In the genomic region with DNA sequence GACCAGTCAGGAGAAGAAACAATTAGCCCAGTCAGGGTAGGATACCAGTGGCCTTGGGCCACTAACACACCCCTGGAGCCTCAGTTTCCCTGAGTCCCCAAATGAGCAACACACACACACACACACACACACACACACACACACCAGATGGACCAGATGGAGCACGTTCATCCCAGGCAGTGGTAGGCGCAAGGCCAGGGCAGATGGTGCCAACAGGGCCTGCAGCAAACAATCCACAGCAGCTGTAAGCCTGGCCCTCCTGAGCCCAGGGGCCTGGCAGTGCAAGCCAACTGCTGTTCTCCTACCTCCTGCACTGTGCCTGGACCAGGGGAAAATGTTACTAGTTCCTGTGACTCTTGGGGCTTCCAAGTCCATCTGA, we compare ENCODE assay signal across 12 mouse cellular contexts. TPM values are rescaled to one million over a fixed set of nuclear protein-coding genes. Genes with fewer than 3 reads are reported as not detected.
DNase-seq lines count a peak whose midpoint lies in the region; ATAC-seq and TF ChIP-seq lines count a peak whose summit lies in the region.
"Had no signal": no experiment of that assay in that cellular context is flagged by ENCODE, and none has a peak within 500 bp of the region (broad histone marks: within the 10 kb centered on the region; RNA-seq: fewer than 3 reads in every experiment).

No protein-coding gene starts in this region.

- TF ChIP-seq CTCF in forebrain, postnatal 0 days (IDR thresholded peaks at IDR 0.05; ENCODE audit: low read depth), result no peak

- H3K9me3 ChIP-seq in forebrain, postnatal 0 days (ENCODE audit: low read length), result no peaks in the 10 kb centered on the region
- no peaks in the 10 kb centered on the region for H3K9me3 ChIP-seq in neural tube, embryonic 12.5 days
- H3K9me3 ChIP-seq: heart, embryonic 15.5 days had no signal

- intact Hi-C loops in left cerebral cortex, postnatal 25 days (cut with DNase I), result loop anchor here (2.0 to 5.0 kb wide), 3 partner anchors 133 to 324 kb away; partner anchors contain the start of gene Hpcal1

- peak; percentile 72 for DNase-seq in retina, postnatal 1 day
- no peak for DNase-seq in retina, embryonic 14.5 days (ENCODE audit: low spot score)
- DNase-seq in cerebellum, adult 9-11 months, result peak; percentile 72
- DNase-seq in forebrain, postnatal 0 days, result peak; percentile 52
- DNase-seq in spleen, postnatal 36 days (ENCODE audit: low spot score in 2 of 2), result no peak
- DNase-seq in urinary bladder, postnatal 36 days (ENCODE audit: low spot score in 2 of 2), result no peak
- DNase-seq in left cerebral cortex, postnatal 25 days (ENCODE audit: low spot score in 2 of 2), result no peak
- DNase-seq: adrenal gland, postnatal 14 days; thymus, postnatal 25 days had no signal

- H3K4me1 ChIP-seq in forebrain, postnatal 0 days (ENCODE audit: insufficient read depth), result peaks cover 6% of the 10 kb centered on the region; the same call in 1 of the 2 replicates
- H3K4me1 ChIP-seq in neural tube, embryonic 12.5 days, result peaks cover 11% of the 10 kb centered on the region

- H3K9ac ChIP-seq in forebrain, postnatal 0 days, result no peak overlapping the region
- no peak overlapping the region for H3K9ac ChIP-seq in neural tube, embryonic 12.5 days
- H3K9ac ChIP-seq: heart, embryonic 15.5 days had no signal

- peak overlapping the region; percentile 66 for H3K27ac ChIP-seq in forebrain, postnatal 0 days (ENCODE audit: low read depth, low read length)
- 0 out of 2 replicates have a peak overlapping the region, but pooled peaks have one; percentile 16 for H3K27ac ChIP-seq in neural tube, embryonic 12.5 days
- H3K27ac ChIP-seq: heart, embryonic 15.5 days; kidney, postnatal 0 days had no signal

- no peak overlapping the region for H3K4me2 ChIP-seq in forebrain, postnatal 0 days (ENCODE audit: low read depth)
- no peak overlapping the region for H3K4me2 ChIP-seq in neural tube, embryonic 12.5 days (replicated peaks)

- H3K4me3 ChIP-seq in forebrain, postnatal 0 days (ENCODE audit: low read depth, low read length), result no peak overlapping the region
- no peak overlapping the region for H3K4me3 ChIP-seq in neural tube, embryonic 12.5 days
- H3K4me3 ChIP-seq: heart, embryonic 15.5 days had no signal

- no peaks in the 10 kb centered on the region for H3K27me3 ChIP-seq in forebrain, postnatal 0 days (ENCODE audit: insufficient read depth, low read length)
- H3K27me3 ChIP-seq in neural tube, embryonic 12.5 days (replicated peaks), result no peaks in the 10 kb centered on the region
- H3K27me3 ChIP-seq: heart, embryonic 15.5 days had no signal

- H3K36me3 ChIP-seq in forebrain, postnatal 0 days (ENCODE audit: insufficient read depth), result no peaks in the 10 kb centered on the region
- H3K36me3 ChIP-seq in neural tube, embryonic 12.5 days, result no peaks in the 10 kb centered on the region
- H3K36me3 ChIP-seq: heart, embryonic 15.5 days had no signal

- peak; percentile 26 for ATAC-seq in forebrain, postnatal 0 days
- peak; percentile 21 for ATAC-seq in neural tube, embryonic 12.5 days (ENCODE audit: low FRiP score, low read depth)

- 15% methylated on average over 2 of the region's 2 CpGs for WGBS in forebrain, postnatal 0 days
- 36% methylated on average over 2 of the region's 2 CpGs for WGBS in neural tube, embryonic 12.5 days

RNA-seq across cellular contexts. Expression of gene Odc1, which starts 13.4 kb away (rescaled TPM):
- 271 and 293 TPM in 2 replicates for total RNA-seq in forebrain, postnatal 0 days (2014; rRNA removed)
- 146 and 166 TPM in 2 replicates for polyA plus RNA-seq in forebrain, postnatal 0 days (2015; fragmentation: Nextera tagmentation; extraction: Ambion mirVana)
- polyA plus RNA-seq in neural tube, embryonic 12.5 days (2016; fragmentation: Nextera tagmentation; extraction: Ambion mirVana), result 221 and 229 TPM in 2 replicates
- 10 to 100 TPM; 56.0 to 63.5 TPM for total RNA-seq in left cerebral cortex, postnatal 25 days (2021)

Comparison
In these comparisons a context has a peak if more than half of its experiments do, and no peak if none do; other contexts are left out.
1. DNase-seq: peak in retina, postnatal 1 day (single experiment), cerebellum, adult 9-11 months (single experiment) and forebrain, postnatal 0 days (single experiment); none in retina, embryonic 14.5 days (single experiment), spleen, postnatal 36 days (0 of 2), urinary bladder, postnatal 36 days (0 of 2) and left cerebral cortex, postnatal 25 days (0 of 2).